Mouse (Mus musculus): ENCODE results near the gene Itpripl2. TPM values are rescaled to one million over a fixed set of nuclear protein-coding genes. Genes with fewer than 3 reads are reported as not detected.

The Itpripl2 gene
- polyA plus RNA-seq, 1 experiment from 2014 or later = 4.1 TPM

Other genes with a start within 250 kb of the Itpripl2 start
- gene Smg1, start 248.3 kb downstream of the Itpripl2 start, polyA plus RNA-seq (2015; fragmentation: Nextera tagmentation; extraction: Ambion mirVana) = 13.9 and 14.9 TPM in 2 replicates
- 1.9 and 2.1 TPM in 2 replicates for gene Syt17, start 43.8 kb downstream of the Itpripl2 start, polyA plus RNA-seq (2015; fragmentation: Nextera tagmentation; extraction: Ambion mirVana)
- gene Coq7, start 41.4 kb upstream of the Itpripl2 start, polyA plus RNA-seq (2015; fragmentation: Nextera tagmentation; extraction: Ambion mirVana) = 173 and 177 TPM in 2 replicates
- gene Tmc7, start 92.8 kb upstream of the Itpripl2 start, polyA plus RNA-seq (2015; fragmentation: Nextera tagmentation; extraction: Ambion mirVana) = 1.3 and 1.9 TPM in 2 replicates
- 0.44 and 0.97 TPM in 2 replicates for gene Tmc5, start 105.3 kb upstream of the Itpripl2 start, polyA plus RNA-seq (2015; fragmentation: Nextera tagmentation; extraction: Ambion mirVana)
- 86.3 and 86.5 TPM in 2 replicates for gene Gde1, start 213.8 kb upstream of the Itpripl2 start, polyA plus RNA-seq (2015; fragmentation: Nextera tagmentation; extraction: Ambion mirVana)
- gene Ccp110, start 220.6 kb upstream of the Itpripl2 start, polyA plus RNA-seq (2015; fragmentation: Nextera tagmentation; extraction: Ambion mirVana) = 7.4 and 8.5 TPM in 2 replicates
- gene Vps35l, start 248.3 kb upstream of the Itpripl2 start, polyA plus RNA-seq (2015; fragmentation: Nextera tagmentation; extraction: Ambion mirVana) = 48.8 and 49.4 TPM in 2 replicates